Mouse (Mus musculus) mouse embryonic stem cell (cell line): ENCODE results near the gene Trpc1.

Experiments used
- in situ Hi-C, 2 experiments: fragments of 300-500 bp; cut with MboI; formaldehyde crosslinking; loops; 1 replicate in 1 of 2; 3 replicates in 1 of 2; pipeline ENCODE4 v1.14.3; 2019 to 2020; ENCODE audit warnings: low sequenced_read_pairs in 2 of 2, low pct_unique_long_range_greater_than_20kb in 1 of 2, mixed read lengths in 1 of 2; ENCODE audit not compliant: unreplicated experiment in 1 of 2

Gene Trpc1

GRCm38 (mm10) chr9:95667836-95668235 is 82.3 kb downstream of the Trpc1 start:
- in situ Hi-C loops: no loop called here

- in situ Hi-C loops: no loop called here
Observed at GRCm38 (mm10) chr9:95665835-95666234, 84.3 kb downstream of the Trpc1 start.

GRCm38 (mm10) chr9:95664290-95664989 is 85.7 kb downstream of the Trpc1 start:
- in situ Hi-C loops: no loop called here

GRCm38 (mm10) chr9:95657941-95658340 is 92.2 kb downstream of the Trpc1 start:
- in situ Hi-C loops: no loop called here
